Mouse (Mus musculus): ENCODE results near the gene Kif19a.

DNA sequence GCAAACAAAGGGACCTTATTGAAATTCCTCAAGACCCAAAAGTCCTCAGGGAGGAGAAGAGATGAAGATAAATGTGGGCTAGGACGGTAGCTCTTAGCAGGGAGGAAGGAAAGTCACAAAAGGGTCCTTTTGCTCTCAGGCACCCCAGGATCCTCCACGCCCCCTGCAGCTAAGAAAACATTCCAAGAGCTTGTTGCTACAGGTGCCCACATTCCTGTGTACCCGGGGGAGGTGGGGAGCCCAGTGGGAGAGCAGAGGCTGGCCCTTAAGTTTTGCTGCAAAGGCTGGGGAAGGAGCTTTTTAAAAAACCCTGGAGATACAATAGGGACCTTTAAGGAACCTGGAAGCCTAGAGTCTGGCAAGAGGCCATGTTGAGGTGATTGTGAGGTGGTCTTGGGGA is 55.3 kb downstream of the Kif19a start:
- no peak for TF ChIP-seq CTCF (conservative IDR thresholded peaks at IDR 0.05; ENCODE audit: low read length)
- no peak for TF ChIP-seq POU5F1 (IDR thresholded peaks at IDR 0.05; ENCODE audit: borderline replicate concordance, low read length)
- no peak for TF ChIP-seq NANOG (IDR thresholded peaks at IDR 0.05; ENCODE audit: borderline replicate concordance, low read length)
